Comparison of ENCODE assay signal across 11 mouse cellular contexts in the genomic region with DNA sequence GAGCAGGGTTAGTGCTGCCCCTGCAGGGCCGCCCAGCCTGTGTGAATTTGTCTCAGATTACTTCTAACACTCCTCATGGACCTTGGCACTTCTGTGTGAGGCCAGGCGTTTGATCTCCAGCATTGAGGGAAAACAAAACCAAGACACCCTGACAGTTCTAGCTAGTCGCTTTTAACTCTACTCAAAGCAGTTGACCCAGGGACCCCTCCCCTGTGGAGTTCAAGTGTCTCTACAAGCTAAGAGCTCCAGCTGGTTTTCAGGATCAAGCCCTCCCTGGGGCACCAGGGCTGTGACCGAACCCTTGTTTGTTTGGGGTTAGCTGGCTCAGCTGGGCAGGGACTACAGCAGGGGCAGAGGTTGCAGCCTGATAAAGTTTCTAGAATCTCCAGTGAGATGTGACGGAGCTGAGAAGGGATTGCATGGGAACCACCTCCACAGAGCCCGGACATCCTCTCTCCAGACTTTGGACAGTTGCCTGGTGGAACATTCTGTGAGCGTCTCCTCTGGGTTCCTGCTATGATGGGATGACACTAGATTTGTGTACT. TPM values are rescaled to one million over a fixed set of nuclear protein-coding genes. Genes with fewer than 3 reads are reported as not detected.
DNase-seq lines count a peak whose midpoint lies in the region; ATAC-seq and TF ChIP-seq lines count a peak whose summit lies in the region.
"Had no signal": no experiment of that assay in that cellular context is flagged by ENCODE, and none has a peak within 500 bp of the region (broad histone marks: within the 10 kb centered on the region; RNA-seq: fewer than 3 reads in every experiment).

No protein-coding gene starts in this region.

- no peaks in the 10 kb centered on the region for H3K27me3 ChIP-seq in liver, postnatal 0 days (ENCODE audit: insufficient read depth, low read length)
- H3K27me3 ChIP-seq in kidney, embryonic 14.5 days (ENCODE audit: control insufficient read depth, insufficient read depth, low read length), result no peaks in the 10 kb centered on the region
- H3K27me3 ChIP-seq in stomach, embryonic 15.5 days (replicated peaks), result no peaks in the 10 kb centered on the region
- H3K27me3 ChIP-seq: limb, embryonic 12.5 days had no signal

- no peak overlapping the region for H3K4me2 ChIP-seq in liver, postnatal 0 days (ENCODE audit: low read depth, low read length)
- H3K4me2 ChIP-seq in kidney, embryonic 14.5 days (replicated peaks; ENCODE audit: low read depth, low read length), result no peak overlapping the region
- no peak overlapping the region for H3K4me2 ChIP-seq in stomach, embryonic 15.5 days
- H3K4me2 ChIP-seq: limb, embryonic 12.5 days had no signal

- no peak overlapping the region for H3K4me3 ChIP-seq in liver, postnatal 0 days (ENCODE audit: low read depth, low read length)
- H3K4me3 ChIP-seq in kidney, embryonic 14.5 days (ENCODE audit: low read length), result no peak overlapping the region
- no peak overlapping the region for H3K4me3 ChIP-seq in stomach, embryonic 15.5 days (replicated peaks)
- H3K4me3 ChIP-seq: limb, embryonic 12.5 days had no signal

- no peaks in the 10 kb centered on the region for H3K36me3 ChIP-seq in liver, postnatal 0 days (replicated peaks; ENCODE audit: insufficient read depth, low read length)
- no peaks in the 10 kb centered on the region for H3K36me3 ChIP-seq in kidney, embryonic 14.5 days (ENCODE audit: control insufficient read depth, insufficient read depth, low read length)
- no peaks in the 10 kb centered on the region for H3K36me3 ChIP-seq in stomach, embryonic 15.5 days
- H3K36me3 ChIP-seq: limb, embryonic 12.5 days had no signal

- TF ChIP-seq EP300 in liver, postnatal 0 days (IDR thresholded peaks at IDR 0.05; ENCODE audit: low read depth), result no peak

- H3K9me3 ChIP-seq in liver, postnatal 0 days (ENCODE audit: low read length), result no peaks in the 10 kb centered on the region
- H3K9me3 ChIP-seq in kidney, embryonic 14.5 days (ENCODE audit: control insufficient read depth, low read length), result no peaks in the 10 kb centered on the region
- no peaks in the 10 kb centered on the region for H3K9me3 ChIP-seq in stomach, embryonic 15.5 days
- H3K9me3 ChIP-seq: limb, embryonic 12.5 days had no signal

- peak; percentile 25; the same call in 1 of the 2 replicates for ATAC-seq in liver, postnatal 0 days
- ATAC-seq in kidney, embryonic 14.5 days (ENCODE audit: low FRiP score, low TSS enrichment), result peak; percentile 76
- ATAC-seq in stomach, embryonic 15.5 days (ENCODE audit: insufficient read depth, low FRiP score, low read depth), result no peak
- ATAC-seq: hindbrain, postnatal 0 days had no signal

- 62% methylated on average over 7 of the region's 7 CpGs for WGBS in liver, postnatal 0 days (ENCODE audit: insufficient replicate concordance)
- 23% methylated on average over 7 of the region's 7 CpGs for WGBS in kidney, embryonic 14.5 days
- WGBS in stomach, embryonic 15.5 days, result 47% methylated on average over 7 of the region's 7 CpGs

- DNase-seq in adrenal gland, postnatal 14 days, result peak; percentile 49
- DNase-seq in adrenal gland, postnatal 25 days, result no peak
- DNase-seq in liver, postnatal 0 days, result no peak
- no peak for DNase-seq in liver
- DNase-seq in adipocyte (ENCODE audit: low spot score), result no peak
- no peak for DNase-seq in thymus, postnatal 25 days
- DNase-seq: right cerebral cortex, postnatal 25 days had no signal

- H3K4me1 ChIP-seq in liver, postnatal 0 days (ENCODE audit: insufficient read depth), result 0 out of 2 replicates have a peak, but pooled peaks cover 3% of the 10 kb centered on the region
- H3K4me1 ChIP-seq in kidney, embryonic 14.5 days (ENCODE audit: control insufficient read depth, insufficient read depth, low read length), result peaks cover 31% of the 10 kb centered on the region; the same call in 1 of the 2 replicates
- peaks cover 32% of the 10 kb centered on the region for H3K4me1 ChIP-seq in stomach, embryonic 15.5 days

- H3K27ac ChIP-seq in liver, postnatal 0 days (ENCODE audit: low read depth), result peak overlapping the region; percentile 34; the same call in 1 of the 2 replicates
- H3K27ac ChIP-seq in kidney, embryonic 14.5 days (ENCODE audit: low read depth, low read length), result peak overlapping the region; percentile 8; the same call in 1 of the 2 replicates
- H3K27ac ChIP-seq in stomach, embryonic 15.5 days, result peak overlapping the region; percentile 45; the same call in 1 of the 2 replicates
- H3K27ac ChIP-seq: limb, embryonic 12.5 days had no signal

- no peak overlapping the region for H3K9ac ChIP-seq in liver, postnatal 0 days (replicated peaks)
- H3K9ac ChIP-seq in kidney, embryonic 14.5 days (ENCODE audit: low read depth, low read length), result no peak overlapping the region
- H3K9ac ChIP-seq in stomach, embryonic 15.5 days, result no peak overlapping the region
- H3K9ac ChIP-seq: limb, embryonic 12.5 days had no signal

- TF ChIP-seq CTCF in liver, postnatal 0 days (IDR thresholded peaks at IDR 0.05; ENCODE audit: low read depth), result no peak

RNA-seq across cellular contexts. Expression of gene Abtb1, which starts 49.6 kb away (rescaled TPM):
- total RNA-seq in adrenal gland, postnatal 14 days (2021), result 22.7 and 30.5 TPM in 2 replicates
- 40.6 and 43.0 TPM in 2 replicates for total RNA-seq in adrenal gland, postnatal 25 days (2021)
- 36.2 and 39.1 TPM in 2 replicates for polyA plus RNA-seq in liver, postnatal 0 days (2015; fragmentation: Nextera tagmentation; extraction: Ambion mirVana)
- polyA plus RNA-seq in kidney, embryonic 14.5 days (2014; fragmentation: Nextera tagmentation; extraction: Ambion mirVana), result 24.8 and 27.1 TPM in 2 replicates
- 29.8 and 31.5 TPM in 2 replicates for polyA plus RNA-seq in stomach, embryonic 15.5 days (2015; fragmentation: Nextera tagmentation; extraction: Ambion mirVana)
